Mouse (Mus musculus) liver, embryonic 11.5 days (tissue): Measurements from ENCODE around the gene Slc9a9. TPM values are rescaled to one million over a fixed set of nuclear protein-coding genes. Genes with fewer than 3 reads are reported as not detected.

ENCODE experiments used
- ATAC-seq: fragments of 200-750 bp; cut with Nextera tagmentation; replicated peaks from 2 replicates; pipeline ENCODE4 v1.8.0; 2017; ENCODE audit warnings: moderate number of reproducible peaks, mild to moderate bottlenecking, moderate TSS enrichment, moderate library complexity; ENCODE audit not compliant: low FRiP score
- DNase-seq: peaks from one replicate; pipeline ENCODE4 v3.0.0-alpha.2; 2017; ENCODE audit warnings: low spot score
- H3K27ac ChIP-seq: fragments of 300-500 bp; sonication (generic); 2 replicates; pipeline ENCODE4 v1.5.1; 2014; ENCODE audit warnings: mild to moderate bottlenecking, low read depth, low read length, control low read depth
- H3K27me3 ChIP-seq: fragments of 300-500 bp; sonication (generic); replicated peaks from 2 replicates; pipeline ENCODE4 v1.6.1; 2014; ENCODE audit warnings: low read length, mixed read lengths; ENCODE audit not compliant: control insufficient read depth, insufficient read depth
- H3K36me3 ChIP-seq: fragments of 300-500 bp; sonication (generic); 2 replicates; pipeline ENCODE4 v1.6.1; 2014; ENCODE audit warnings: mild to moderate bottlenecking, low read length, moderate library complexity, mixed read lengths; ENCODE audit not compliant: control insufficient read depth, insufficient read depth
- H3K4me1 ChIP-seq: fragments of 300-500 bp; sonication (generic); replicated peaks from 2 replicates; pipeline ENCODE4 v1.6.1; 2014; ENCODE audit warnings: low read length, mixed read lengths; ENCODE audit not compliant: control insufficient read depth, insufficient read depth
- H3K4me2 ChIP-seq: fragments of 300-500 bp; sonication (generic); 2 replicates; pipeline ENCODE4 v1.6.1; 2014; ENCODE audit warnings: mild to moderate bottlenecking, control low read depth, moderate library complexity
- H3K4me3 ChIP-seq: fragments of 300-500 bp; sonication (generic); 2 replicates; pipeline ENCODE4 v1.5.1; 2014; ENCODE audit warnings: low read depth, low read length, control low read depth
- H3K9ac ChIP-seq: fragments of 300-500 bp; sonication (generic); 2 replicates; pipeline ENCODE4 v1.6.1; 2014; ENCODE audit warnings: low read depth, low read length, control low read depth
- H3K9me3 ChIP-seq: fragments of 300-500 bp; sonication (generic); 2 replicates; pipeline ENCODE4 v1.6.1; 2016; ENCODE audit warnings: low read length, inconsistent platforms, mixed read lengths; ENCODE audit not compliant: control insufficient read depth
- WGBS: fragments of 180-500 bp; shearing (Covaris S2); extraction: QIAGEN DNeasy Blood & Tissue Kit; methylation state at CpG from one replicate; pipeline ENCODE4 v1.1.7; 2014; 5-methylcytosine and 5-hydroxymethylcytosine counted together
- polyA plus RNA-seq: library from polyadenylated mRNA; unstranded; fragments of >200 nt; fragmentation: Nextera tagmentation; extraction: Ambion mirVana; gene quantifications from 2 replicates; pipeline ENCODE4 v1.2.1, GENCODE M21; 2014

Slc9a9 gene
- polyA plus RNA-seq, 1 experiment from 2014 or later: 1.9 TPM

DNA sequence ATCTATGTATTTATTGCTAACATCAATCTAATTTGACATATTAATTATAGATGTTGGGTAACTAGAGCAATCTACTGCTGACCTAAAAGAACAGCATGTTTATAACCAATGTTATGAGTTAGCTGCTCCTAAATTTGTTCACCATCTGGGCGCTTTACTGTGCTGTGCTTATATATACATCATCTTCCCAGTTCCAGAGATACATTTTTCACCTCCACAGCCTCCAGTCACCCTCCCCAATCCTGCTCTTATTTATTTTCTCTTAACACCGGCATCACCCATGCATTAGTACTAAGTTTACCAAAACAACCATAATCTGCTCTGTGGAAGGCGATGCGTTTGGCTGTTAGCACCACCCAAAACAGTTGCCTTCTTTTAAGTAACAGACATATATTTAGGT is 391.0 kb downstream of the Slc9a9 start:
- H3K9ac ChIP-seq: no peak overlapping the region
- 77% methylated on average over 4 of the region's 4 CpGs for WGBS
- H3K4me2 ChIP-seq: no peak overlapping the region
- no peaks in the 10 kb centered on the region for H3K27me3 ChIP-seq
- H3K9me3 ChIP-seq: no peaks in the 10 kb centered on the region
- no peak overlapping the region for H3K27ac ChIP-seq
- H3K36me3 ChIP-seq: no peaks in the 10 kb centered on the region
- H3K4me1 ChIP-seq: no peaks in the 10 kb centered on the region
- H3K4me3 ChIP-seq: no peak overlapping the region
- DNase-seq (no peak), ATAC-seq (no peak)

DNA sequence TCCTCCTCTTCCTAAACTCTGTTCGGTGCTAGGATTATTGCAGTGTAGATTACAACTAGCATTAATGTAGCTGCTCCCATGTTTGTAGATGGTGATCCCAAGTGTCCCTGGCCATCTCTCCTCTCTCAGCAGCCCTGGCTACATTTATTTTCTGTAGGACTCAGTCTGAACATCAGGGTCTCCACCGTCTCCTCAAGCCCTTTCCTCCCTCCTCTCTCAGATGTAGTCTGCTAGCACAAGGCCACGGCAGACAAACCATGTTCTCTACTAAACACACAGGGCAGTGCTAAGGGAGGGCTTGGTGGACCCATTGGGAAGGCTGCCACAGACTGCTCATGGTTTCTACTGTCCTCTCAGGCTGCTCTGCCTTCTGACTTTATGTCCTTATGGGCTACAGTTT is 397.3 kb downstream of the Slc9a9 start:
- H3K9me3 ChIP-seq: no peaks in the 10 kb centered on the region
- no peak overlapping the region for H3K9ac ChIP-seq
- DNase-seq (no peak), ATAC-seq (no peak)
- H3K36me3 ChIP-seq: no peaks in the 10 kb centered on the region
- 63% methylated on average over 3 of the region's 3 CpGs for WGBS
- H3K4me3 ChIP-seq: no peak overlapping the region
- no peaks in the 10 kb centered on the region for H3K27me3 ChIP-seq
- no peaks in the 10 kb centered on the region for H3K4me1 ChIP-seq
- no peak overlapping the region for H3K27ac ChIP-seq
- no peak overlapping the region for H3K4me2 ChIP-seq

DNA sequence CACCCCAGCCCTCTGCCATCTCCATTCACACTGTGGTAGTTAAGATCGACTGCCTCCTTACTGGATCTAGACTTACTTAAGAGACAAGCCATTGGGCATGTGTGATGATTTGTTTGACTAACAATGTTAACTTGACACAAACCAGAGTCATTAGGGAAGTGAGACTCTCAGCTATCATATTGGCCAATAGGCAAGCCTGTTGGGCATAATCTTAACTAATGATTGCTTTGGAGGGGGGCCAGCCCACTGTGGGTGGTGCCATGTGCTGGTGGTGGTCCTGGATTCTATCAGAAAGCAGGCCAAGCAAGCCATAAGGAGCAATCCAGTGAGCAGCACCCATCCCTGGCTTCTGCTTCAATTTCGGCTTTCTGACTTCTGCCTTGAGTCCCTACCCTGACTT is 398.8 kb downstream of the Slc9a9 start:
- H3K4me2 ChIP-seq: no peak overlapping the region
- no peaks in the 10 kb centered on the region for H3K4me1 ChIP-seq
- ATAC-seq: no peak
- no peaks in the 10 kb centered on the region for H3K27me3 ChIP-seq
- H3K9ac ChIP-seq: no peak overlapping the region
- 91% methylated on average over 2 of the region's 2 CpGs for WGBS
- H3K27ac ChIP-seq: no peak overlapping the region
- DNase-seq: no peak
- H3K9me3 ChIP-seq: no peaks in the 10 kb centered on the region
- H3K36me3 ChIP-seq: no peaks in the 10 kb centered on the region
- no peak overlapping the region for H3K4me3 ChIP-seq

DNA sequence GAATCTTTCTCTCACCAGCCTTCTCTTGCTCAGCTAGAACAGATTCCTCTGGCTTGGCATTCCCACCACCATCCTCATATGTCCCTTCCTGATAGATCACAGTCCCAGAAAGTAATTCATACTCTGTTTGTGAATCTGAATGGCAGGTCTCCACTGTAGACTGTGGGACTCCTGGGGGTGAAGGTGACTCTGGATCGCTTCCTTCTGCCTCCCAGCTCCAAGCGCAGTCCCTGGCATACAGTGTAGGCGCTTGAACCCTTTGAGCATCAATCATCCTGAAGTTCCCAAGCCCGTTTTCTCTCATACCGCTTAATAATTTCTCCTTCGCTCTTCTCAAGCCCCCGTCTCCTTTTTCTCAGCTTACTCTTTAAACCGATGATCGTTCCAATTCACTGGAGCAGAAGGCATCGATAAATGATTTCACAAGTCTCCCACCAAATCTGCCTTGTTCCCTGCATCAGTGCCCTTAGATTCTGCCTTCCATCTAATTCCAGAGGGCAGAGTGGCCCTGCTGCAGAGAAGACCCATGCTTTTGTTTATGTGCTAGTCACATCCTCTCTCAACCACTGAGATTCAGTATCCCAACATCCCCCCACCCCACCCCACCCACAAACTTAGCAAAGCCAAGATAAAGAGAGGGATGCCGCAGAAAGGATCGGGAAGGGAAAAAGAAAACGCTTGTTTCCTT is 401.3 kb downstream of the Slc9a9 start:
- Histone ChIP-seq H3K9me3 (no peaks in the 10 kb centered on the region), H3K4me1 (no peaks in the 10 kb centered on the region), H3K27ac (no peak overlapping the region), H3K27me3 (no peaks in the 10 kb centered on the region), H3K4me2 (no peak overlapping the region), H3K36me3 (no peaks in the 10 kb centered on the region), H3K9ac (no peak overlapping the region), H3K4me3 (no peak overlapping the region)
- WGBS: 74% methylated on average over 13 of the region's 13 CpGs
- ATAC-seq (no peak), DNase-seq (no peak)

DNA sequence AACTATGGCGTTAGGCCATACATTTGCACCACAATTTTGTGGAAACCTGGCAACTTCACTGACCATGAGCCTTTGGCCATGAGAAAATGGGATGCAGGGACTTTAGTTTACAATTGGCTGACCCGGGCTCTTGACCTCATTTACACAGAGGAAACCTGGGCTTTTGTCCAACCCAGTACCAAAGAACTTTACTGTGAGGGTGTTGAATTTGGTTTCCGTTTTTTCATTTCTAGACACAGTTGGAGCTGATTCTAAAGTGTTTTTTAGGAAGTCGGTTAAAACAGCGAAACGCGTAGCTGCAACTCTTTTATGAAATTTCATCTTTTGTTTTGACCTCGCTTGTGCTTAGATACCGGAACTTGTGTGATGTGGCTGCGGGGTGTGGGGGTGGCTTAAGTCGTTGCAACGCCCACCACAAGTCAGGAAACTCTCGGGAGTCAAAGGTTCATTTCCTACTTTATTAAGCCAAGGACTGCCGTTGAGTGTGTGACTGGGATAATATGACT is 402.8 kb downstream of the Slc9a9 start:
- Histone ChIP-seq H3K27me3 (no peaks in the 10 kb centered on the region), H3K4me1 (no peaks in the 10 kb centered on the region), H3K27ac (no peak overlapping the region), H3K4me2 (no peak overlapping the region), H3K9me3 (no peaks in the 10 kb centered on the region), H3K4me3 (no peak overlapping the region), H3K9ac (no peak overlapping the region), H3K36me3 (no peaks in the 10 kb centered on the region)
- DNase-seq: no peak
- WGBS: 79% methylated on average over 14 of the region's 14 CpGs
- ATAC-seq: no peak

DNA sequence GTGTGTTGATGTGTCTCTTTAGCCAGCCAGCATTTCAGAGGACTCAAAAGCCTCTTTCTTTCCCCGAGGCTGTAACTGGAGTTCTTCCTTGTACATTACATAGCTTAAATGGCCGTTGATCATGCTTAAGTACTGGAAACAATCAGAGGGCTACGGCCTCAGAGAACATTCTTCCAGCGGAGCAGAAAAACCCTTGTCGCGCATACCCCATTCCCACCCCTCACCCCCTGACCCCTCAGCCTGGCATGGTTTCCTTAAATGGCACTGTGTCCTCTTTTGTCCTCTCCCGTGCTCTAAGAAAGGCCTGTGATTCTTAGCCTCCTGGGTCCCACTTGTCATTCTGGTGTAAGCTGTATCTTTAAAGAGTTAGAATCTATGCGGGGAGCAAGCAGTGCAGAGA is 404.0 kb downstream of the Slc9a9 start:
- H3K9ac ChIP-seq: no peak overlapping the region
- no peaks in the 10 kb centered on the region for H3K9me3 ChIP-seq
- no peak overlapping the region for H3K4me2 ChIP-seq
- ATAC-seq (no peak), DNase-seq (no peak)
- H3K27ac ChIP-seq: no peak overlapping the region
- H3K4me3 ChIP-seq: no peak overlapping the region
- no peaks in the 10 kb centered on the region for H3K36me3 ChIP-seq
- no peaks in the 10 kb centered on the region for H3K27me3 ChIP-seq
- no peaks in the 10 kb centered on the region for H3K4me1 ChIP-seq
- WGBS: 66% methylated on average over 8 of the region's 8 CpGs

DNA sequence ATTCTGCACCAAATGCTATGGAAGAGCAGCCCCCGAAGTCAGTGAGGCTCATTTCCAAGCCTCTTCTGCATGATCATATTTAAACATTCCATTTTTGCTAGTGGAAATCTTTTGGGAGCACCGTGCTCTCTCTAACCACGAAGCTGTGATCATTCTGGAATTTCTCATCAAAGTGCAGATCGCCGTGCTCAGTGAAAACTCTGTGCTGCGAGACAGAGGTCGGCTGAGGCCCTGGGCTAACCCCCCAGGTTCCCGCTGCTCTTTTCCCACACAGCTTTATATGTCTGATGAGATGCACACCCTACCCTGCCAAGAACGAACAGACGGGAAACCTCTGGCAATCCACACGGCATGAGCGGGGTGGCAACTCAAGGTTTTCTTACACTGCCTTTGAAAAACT is 406.1 kb downstream of the Slc9a9 start:
- WGBS: 80% methylated on average over 12 of the region's 12 CpGs
- H3K4me3 ChIP-seq: no peak overlapping the region
- H3K36me3 ChIP-seq: no peaks in the 10 kb centered on the region
- ATAC-seq (no peak), DNase-seq (no peak)
- H3K27ac ChIP-seq: no peak overlapping the region
- H3K9ac ChIP-seq: no peak overlapping the region
- no peaks in the 10 kb centered on the region for H3K9me3 ChIP-seq
- H3K27me3 ChIP-seq: no peaks in the 10 kb centered on the region
- no peak overlapping the region for H3K4me2 ChIP-seq
- H3K4me1 ChIP-seq: no peaks in the 10 kb centered on the region

DNA sequence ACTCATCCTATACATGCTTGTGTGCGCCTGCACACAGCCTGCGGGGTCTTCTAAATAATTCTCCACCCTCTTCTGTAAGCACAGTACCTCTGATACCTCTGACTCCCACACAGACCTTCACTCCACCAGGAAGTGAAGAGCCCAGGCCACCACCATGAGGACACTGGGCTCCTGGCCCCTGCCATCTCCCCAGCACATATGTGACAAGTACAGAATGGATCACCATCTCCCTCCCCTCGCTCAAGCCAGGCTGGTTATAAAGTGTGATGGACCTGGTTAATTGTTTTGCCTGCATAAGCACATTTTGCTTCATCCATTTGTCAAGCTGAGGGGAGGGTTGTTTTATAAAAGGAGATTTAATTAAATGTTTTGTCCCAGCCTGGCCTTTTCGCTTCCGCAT is 408.2 kb downstream of the Slc9a9 start:
- no peaks in the 10 kb centered on the region for H3K36me3 ChIP-seq
- H3K27ac ChIP-seq: no peak overlapping the region
- no peak overlapping the region for H3K9ac ChIP-seq
- 87% methylated on average over 5 of the region's 5 CpGs for WGBS
- DNase-seq (no peak), ATAC-seq (no peak)
- H3K27me3 ChIP-seq: no peaks in the 10 kb centered on the region
- H3K4me2 ChIP-seq: no peak overlapping the region
- no peaks in the 10 kb centered on the region for H3K9me3 ChIP-seq
- no peaks in the 10 kb centered on the region for H3K4me1 ChIP-seq
- H3K4me3 ChIP-seq: no peak overlapping the region

DNA sequence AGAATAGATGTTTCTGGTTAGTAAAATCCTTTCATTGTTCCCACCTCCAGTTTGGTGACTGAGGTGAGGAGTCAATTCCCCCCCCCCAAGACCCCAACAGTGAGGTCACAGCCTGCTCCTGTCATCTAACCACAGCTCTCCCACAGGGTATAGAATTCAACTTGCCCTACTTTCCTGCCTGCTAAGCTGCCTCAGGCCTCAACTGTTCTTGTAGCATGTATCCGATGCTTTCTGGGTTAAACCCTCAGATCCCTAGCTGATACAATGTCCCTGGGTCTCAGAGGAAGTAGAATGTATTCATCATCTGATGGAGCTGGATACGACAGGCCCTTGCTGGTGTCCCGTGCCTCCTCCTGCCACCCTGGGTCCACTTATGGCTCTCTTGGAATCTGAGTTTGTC is 408.9 kb downstream of the Slc9a9 start:
- Histone ChIP-seq H3K27ac (no peak overlapping the region), H3K27me3 (no peaks in the 10 kb centered on the region), H3K9me3 (no peaks in the 10 kb centered on the region), H3K4me1 (no peaks in the 10 kb centered on the region), H3K4me3 (no peak overlapping the region), H3K36me3 (no peaks in the 10 kb centered on the region), H3K4me2 (no peak overlapping the region), H3K9ac (no peak overlapping the region)
- no peak for ATAC-seq
- 64% methylated on average over 3 of the region's 3 CpGs for WGBS
- DNase-seq: no peak
